Mouse (Mus musculus) heart, embryonic 14.5 days (tissue): ENCODE measurements around the gene Pank4. TPM values are rescaled to one million over a fixed set of nuclear protein-coding genes. Genes with fewer than 3 reads are reported as not detected.
A peak's percentile ranks its signal among the peaks of the same experiment; 100 is the strongest.

Experiments used
- ATAC-seq: fragments of 200-750 bp; cut with Nextera tagmentation; 2 replicates; pipeline ENCODE4 v1.8.0; 2017; ENCODE audit warnings: low read depth, moderate TSS enrichment; ENCODE audit not compliant: insufficient number of reproducible peaks, insufficient read depth, low FRiP score
- H3K27ac ChIP-seq, 2 experiments: fragments of 200-500 bp in 1 of 2; fragments of 300-500 bp in 1 of 2; sonication (generic) in 1 of 2; replicated peaks in 1 of 2; 2 replicates each; pipeline ENCODE4 v1.5.1; 2012 to 2014; ENCODE audit warnings: low read depth in 2 of 2, low read length in 2 of 2, control low read depth in 1 of 2, mild to moderate bottlenecking in 1 of 2, mixed read lengths in 1 of 2; ENCODE audit not compliant: control insufficient read depth in 1 of 2, insufficient read depth in 1 of 2
- H3K27me3 ChIP-seq: fragments of 300-500 bp; sonication (generic); 2 replicates; pipeline ENCODE4 v1.6.1; 2014; ENCODE audit warnings: mild to moderate bottlenecking, low read length, control low read depth; ENCODE audit not compliant: control insufficient read depth, insufficient read depth
- H3K36me3 ChIP-seq: fragments of 300-500 bp; sonication (generic); 2 replicates; pipeline ENCODE4 v1.6.1; 2014; ENCODE audit warnings: mild to moderate bottlenecking, control low read depth, low read length, mixed read lengths; ENCODE audit not compliant: control insufficient read depth, insufficient read depth
- H3K4me1 ChIP-seq, 2 experiments: fragments of 200-500 bp in 1 of 2; fragments of 300-500 bp in 1 of 2; sonication (generic) in 1 of 2; 2 replicates each; pipeline ENCODE4 v1.6.1; 2012 to 2014; ENCODE audit warnings: low read length in 2 of 2, control low read depth in 1 of 2, mixed read lengths in 1 of 2; ENCODE audit not compliant: control insufficient read depth in 2 of 2, insufficient read depth in 2 of 2
- H3K4me2 ChIP-seq: fragments of 300-500 bp; sonication (generic); 2 replicates; pipeline ENCODE4 v1.6.1; 2014; ENCODE audit warnings: mild to moderate bottlenecking, low read length
- H3K4me3 ChIP-seq, 2 experiments: fragments of 200-500 bp in 1 of 2; fragments of 300-500 bp in 1 of 2; sonication (generic) in 1 of 2; 2 replicates each; pipeline ENCODE4 v1.5.1; 2012 to 2014; ENCODE audit warnings: low read length in 2 of 2, mild to moderate bottlenecking in 2 of 2, control low read depth in 1 of 2, low read depth in 1 of 2, moderate library complexity in 1 of 2; ENCODE audit not compliant: control insufficient read depth in 1 of 2, insufficient read depth in 1 of 2
- H3K9ac ChIP-seq: fragments of 300-500 bp; sonication (generic); 2 replicates; pipeline ENCODE4 v1.6.1; 2014; ENCODE audit warnings: mild to moderate bottlenecking, low read length
- H3K9me3 ChIP-seq: fragments of 300-500 bp; sonication (generic); 2 replicates; pipeline ENCODE4 v1.6.1; 2016; ENCODE audit warnings: low read length, control low read depth; ENCODE audit not compliant: control insufficient read depth
- WGBS: fragments of 180-500 bp; shearing (Covaris S2); extraction: QIAGEN DNeasy Blood & Tissue Kit; methylation state at CpG from one replicate; pipeline ENCODE4 v1.1.7; 2014; 5-methylcytosine and 5-hydroxymethylcytosine counted together
- polyA plus RNA-seq: library from polyadenylated mRNA; unstranded; fragments of >200 nt; fragmentation: Nextera tagmentation; extraction: Ambion mirVana; gene quantifications from 2 replicates; pipeline ENCODE4 v1.2.1, GENCODE M21; 2014

The Pank4 gene
- 41.4 and 42.1 TPM in 2 replicates for polyA plus RNA-seq

DNA sequence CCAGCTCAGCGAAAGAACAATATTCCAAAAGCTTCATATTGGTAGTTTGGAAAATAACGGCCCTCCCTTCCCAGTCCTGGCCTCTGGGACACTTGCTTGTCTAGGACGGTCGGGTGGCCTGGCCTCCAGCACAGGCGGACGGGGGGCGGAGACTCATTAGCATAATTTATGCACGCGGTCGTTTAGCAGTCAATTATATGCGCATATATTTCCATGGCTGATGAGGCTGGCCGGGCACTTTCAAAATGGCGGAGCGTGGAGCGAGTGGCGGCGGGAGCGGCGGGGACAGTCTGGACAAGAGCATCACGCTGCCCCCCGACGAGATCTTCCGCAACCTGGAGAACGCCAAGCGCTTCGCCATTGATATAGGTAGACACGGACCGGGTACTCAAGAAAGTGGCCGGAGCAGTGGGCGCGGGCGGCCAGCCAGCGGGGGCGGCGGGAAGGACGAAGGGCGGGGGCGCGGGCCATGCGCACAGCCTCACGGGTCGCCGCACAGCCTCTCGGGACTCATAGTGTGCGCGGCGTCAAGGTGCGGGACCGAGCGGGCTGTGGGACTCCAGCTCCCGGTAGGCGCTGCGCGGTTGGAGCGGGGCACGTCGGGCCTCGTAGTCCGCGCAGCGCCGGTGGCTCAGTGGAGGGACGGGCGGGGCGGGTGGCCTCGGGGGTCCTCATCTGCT lies at the start of gene Pank4:
Gene Pank4 (plus strand): TSS at position 223 of the 680 bp plus-strand sequence.
- peak within 1 kb of the TSS; percentile 82 to 96 for H3K4me3 ChIP-seq
- under 1% methylated on average over 53 of the region's 66 CpGs for WGBS
- ATAC-seq: peak; percentile 93

DNA sequence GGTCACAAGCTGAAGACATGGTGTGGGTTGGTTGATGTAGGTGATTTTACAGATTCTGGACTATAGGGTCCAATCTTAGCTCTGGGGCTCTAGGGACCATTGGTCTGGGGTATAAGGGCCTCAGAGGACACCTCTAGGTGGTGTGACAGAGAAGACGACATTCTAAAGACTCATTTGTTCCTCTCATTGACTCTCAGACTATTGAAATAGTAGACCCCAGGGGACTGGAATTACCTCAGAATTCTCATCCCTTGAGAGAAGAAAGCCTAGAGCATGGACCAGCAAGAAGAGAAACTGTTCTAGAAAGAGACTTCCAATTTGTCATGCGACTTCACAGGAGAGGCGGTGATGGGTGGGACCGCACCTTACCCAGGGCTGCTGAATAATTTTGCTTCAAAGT lies 49.7 kb upstream of the Pank4 start:
- WGBS: 94% methylated on average over 4 of the region's 4 CpGs
- no peak for ATAC-seq
- no peaks in the 10 kb centered on the region for H3K36me3 ChIP-seq
- no peak overlapping the region for H3K4me2 ChIP-seq
- no peak overlapping the region for H3K27ac ChIP-seq
- H3K9me3 ChIP-seq: no peaks in the 10 kb centered on the region
- no peak overlapping the region for H3K9ac ChIP-seq
- H3K4me1 ChIP-seq: peaks cover 0 to 2% of the 10 kb centered on the region in 2 experiments; a peak in 2 of 4 replicates
- H3K27me3 ChIP-seq: no peaks in the 10 kb centered on the region
- no peak overlapping the region for H3K4me3 ChIP-seq

More for the DNA sequence above, at the start of gene Pank4:
- Histone ChIP-seq H3K4me2 (peak within 1 kb of the TSS; percentile 71), H3K4me1 (peaks cover 30 to 59% of the 10 kb centered on the region in 2 experiments), H3K9ac (peak within 1 kb of the TSS; percentile 84), H3K9me3 (no peaks in the 10 kb centered on the region), H3K36me3 (peaks cover 14% of the 10 kb centered on the region), H3K27ac (peak within 1 kb of the TSS; percentile 84 to 89), H3K27me3 (peaks cover 43% of the 10 kb centered on the region)

DNA sequence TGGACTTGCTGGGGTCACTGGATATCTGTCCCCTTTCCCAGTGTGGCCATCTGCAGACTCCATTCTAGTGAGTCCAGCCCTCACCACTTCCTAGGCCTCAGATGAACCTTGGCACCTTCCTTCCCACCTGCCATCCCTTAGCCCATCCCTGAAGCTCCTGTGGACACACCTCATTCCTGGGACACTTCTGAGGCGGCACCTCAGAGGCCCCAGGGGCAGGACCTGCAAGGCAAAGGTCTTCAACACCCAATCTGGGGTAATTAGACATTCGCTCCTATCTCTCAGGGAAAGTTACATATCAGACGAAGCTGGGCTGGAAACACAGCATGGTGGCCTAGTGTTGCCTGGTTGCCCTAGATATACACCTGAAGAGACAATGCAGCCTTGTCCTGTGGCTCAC lies 49.2 kb upstream of the Pank4 start:
- H3K9me3 ChIP-seq: no peaks in the 10 kb centered on the region
- H3K27ac ChIP-seq: no peak overlapping the region
- no peak overlapping the region for H3K4me2 ChIP-seq
- H3K4me3 ChIP-seq: no peak overlapping the region
- H3K9ac ChIP-seq: no peak overlapping the region
- H3K27me3 ChIP-seq: no peaks in the 10 kb centered on the region
- no peak for ATAC-seq
- no peaks in the 10 kb centered on the region for H3K36me3 ChIP-seq
- 74% methylated on average over 3 of the region's 3 CpGs for WGBS
- peaks cover 0 to 2% of the 10 kb centered on the region in 2 experiments; a peak in 2 of 4 replicates for H3K4me1 ChIP-seq

DNA sequence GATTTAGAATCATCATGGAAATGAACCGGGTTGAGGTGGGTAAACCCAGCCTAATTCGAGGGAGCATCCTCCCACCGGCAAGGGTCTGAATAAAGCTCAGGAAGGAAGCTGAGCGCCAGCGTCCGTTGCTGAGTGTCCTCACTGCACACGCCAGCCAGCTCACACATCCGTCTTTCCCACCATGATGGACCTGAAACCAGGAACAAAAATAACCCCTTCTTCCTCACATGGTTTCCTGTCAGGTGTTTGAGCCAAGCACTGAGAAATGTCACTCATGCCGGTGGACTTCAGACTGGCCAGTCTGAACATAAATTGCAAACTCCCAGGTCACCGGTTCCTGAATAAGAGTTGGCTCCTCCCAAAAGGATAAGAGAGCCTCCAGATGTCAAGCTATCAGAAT lies 48.6 kb upstream of the Pank4 start:
- 63% methylated on average over 10 of the region's 10 CpGs for WGBS
- H3K27me3 ChIP-seq: no peaks in the 10 kb centered on the region
- H3K4me1 ChIP-seq: peaks cover 0 to 2% of the 10 kb centered on the region in 2 experiments; a peak in 2 of 4 replicates
- no peak overlapping the region for H3K4me3 ChIP-seq
- H3K9me3 ChIP-seq: no peaks in the 10 kb centered on the region
- no peak overlapping the region for H3K27ac ChIP-seq
- H3K9ac ChIP-seq: no peak overlapping the region
- no peak for ATAC-seq
- no peaks in the 10 kb centered on the region for H3K36me3 ChIP-seq
- H3K4me2 ChIP-seq: no peak overlapping the region

DNA sequence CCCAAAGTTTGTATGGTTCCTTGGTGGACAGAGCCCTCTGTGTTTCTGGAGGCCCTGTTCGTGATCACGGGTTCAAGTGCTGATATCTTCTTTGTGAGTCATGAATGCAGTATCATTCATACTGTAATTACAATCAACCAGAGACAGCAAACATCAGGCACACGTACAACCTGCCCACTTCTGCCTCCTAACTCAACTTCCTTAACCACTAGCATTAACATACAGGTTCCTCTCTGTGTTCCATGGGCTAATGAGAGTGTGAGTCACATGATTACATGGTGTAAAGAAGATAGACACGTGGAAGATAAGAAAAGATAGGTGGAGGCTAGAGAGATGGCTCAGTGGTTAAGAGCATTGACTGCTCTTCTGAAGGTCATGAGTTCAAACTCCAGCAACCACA lies 47.3 kb upstream of the Pank4 start:
- Histone ChIP-seq H3K27me3 (no peaks in the 10 kb centered on the region), H3K9ac (no peak overlapping the region), H3K4me3 (no peak overlapping the region), H3K36me3 (no peaks in the 10 kb centered on the region), H3K9me3 (no peaks in the 10 kb centered on the region), H3K4me1 (no peaks in the 10 kb centered on the region), H3K4me2 (no peak overlapping the region), H3K27ac (no peak overlapping the region)
- 70% methylated on average over 4 of the region's 4 CpGs for WGBS
- no peak for ATAC-seq

DNA sequence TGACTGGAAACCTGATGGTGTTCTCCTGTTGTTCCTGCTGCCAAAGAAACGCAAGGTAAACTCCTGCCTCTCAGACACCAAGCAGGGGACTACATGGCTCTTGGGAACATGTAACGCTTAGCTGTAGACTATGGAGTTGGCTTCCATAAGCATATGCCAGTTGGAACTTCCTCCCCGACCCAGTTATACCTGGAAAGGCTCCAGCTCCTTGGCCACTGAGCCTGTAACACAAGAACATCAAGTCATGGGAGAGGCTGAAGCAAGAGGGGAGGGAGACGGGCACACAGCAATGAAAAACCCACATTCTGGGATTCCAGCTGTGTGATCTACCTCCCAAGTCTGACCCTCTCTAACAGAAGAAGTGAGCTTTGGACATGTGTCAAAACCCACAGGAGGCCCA lies 41.6 kb upstream of the Pank4 start:
- H3K9ac ChIP-seq: no peak overlapping the region
- no peaks in the 10 kb centered on the region for H3K36me3 ChIP-seq
- H3K27ac ChIP-seq: no peak overlapping the region
- peaks cover 0 to 3% of the 10 kb centered on the region in 2 experiments; a peak in 1 of 4 replicates for H3K4me1 ChIP-seq
- WGBS: 69% methylated on average over 4 of the region's 4 CpGs
- H3K4me3 ChIP-seq: no peak overlapping the region
- no peaks in the 10 kb centered on the region for H3K27me3 ChIP-seq
- ATAC-seq: no peak
- H3K9me3 ChIP-seq: no peaks in the 10 kb centered on the region
- no peak overlapping the region for H3K4me2 ChIP-seq

DNA sequence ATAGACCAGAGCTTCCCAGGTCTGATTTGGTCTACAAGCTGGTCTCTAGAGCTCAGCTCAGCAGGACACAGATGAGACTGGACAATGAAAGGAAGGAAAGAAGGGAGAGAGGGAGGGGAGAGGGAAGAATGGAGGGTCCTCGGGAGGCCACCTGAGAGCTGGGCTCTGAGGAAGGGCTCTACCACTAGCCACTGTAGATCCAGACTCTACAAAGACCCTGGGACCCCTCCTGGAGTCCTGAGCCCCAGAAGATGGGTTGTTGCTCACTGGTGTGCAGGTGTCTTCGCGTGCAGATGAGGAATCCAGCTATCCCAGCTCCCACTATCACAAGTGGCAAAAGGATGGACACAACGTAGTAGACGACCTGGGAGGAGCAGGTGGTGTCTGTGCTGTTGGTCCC lies 41.0 kb upstream of the Pank4 start:
- Histone ChIP-seq H3K36me3 (no peaks in the 10 kb centered on the region), H3K27me3 (no peaks in the 10 kb centered on the region), H3K4me3 (no peak overlapping the region), H3K27ac (no peak overlapping the region), H3K4me2 (no peak overlapping the region), H3K4me1 (peaks cover 5 to 7% of the 10 kb centered on the region in 2 experiments; a peak in 2 of 4 replicates), H3K9me3 (no peaks in the 10 kb centered on the region), H3K9ac (no peak overlapping the region)
- 69% methylated on average over 5 of the region's 5 CpGs for WGBS
- ATAC-seq: no peak

DNA sequence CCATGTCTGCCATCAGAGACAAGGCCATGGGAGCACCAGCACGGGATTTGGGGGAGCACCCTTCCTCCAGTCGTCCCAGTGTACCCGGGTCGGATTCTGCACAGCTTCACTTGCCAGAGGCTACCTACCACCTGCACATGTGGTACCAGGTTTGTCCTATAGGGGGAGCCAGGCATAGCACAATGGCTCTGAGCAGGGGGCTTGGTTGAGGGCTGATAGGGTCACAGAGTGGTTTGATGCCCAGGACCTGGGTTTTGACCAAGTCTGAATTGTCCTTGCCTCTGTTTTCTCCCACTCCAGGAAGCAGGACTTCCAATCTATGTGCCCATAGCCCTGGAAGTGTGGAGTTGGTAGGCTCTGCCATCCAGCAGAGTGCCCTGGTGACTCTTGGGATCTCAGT lies 38.5 kb upstream of the Pank4 start:
- no peaks in the 10 kb centered on the region for H3K9me3 ChIP-seq
- H3K4me2 ChIP-seq: no peak overlapping the region
- H3K36me3 ChIP-seq: no peaks in the 10 kb centered on the region
- no peak overlapping the region for H3K9ac ChIP-seq
- H3K4me3 ChIP-seq: no peak overlapping the region
- H3K4me1 ChIP-seq: peaks cover 10 to 11% of the 10 kb centered on the region in 2 experiments; a peak in 3 of 4 replicates
- H3K27ac ChIP-seq: no peak overlapping the region
- no peak for ATAC-seq
- no peaks in the 10 kb centered on the region for H3K27me3 ChIP-seq
- WGBS: 51% methylated on average over 4 of the region's 4 CpGs
